Mouse (Mus musculus) adrenal gland, postnatal 14 days (tissue): ENCODE measurements around the gene Pole4. TPM values are rescaled to one million over a fixed set of nuclear protein-coding genes. Genes with fewer than 3 reads are reported as not detected.
"Not testable (repeated sequence)": the region's sequence is repeated elsewhere in the genome, so short reads cannot be mapped to it uniquely, and the experiment has no call there.

Experiments used
- DNase-seq: peaks from one replicate; pipeline ENCODE4 v3.0.0; 2021; ENCODE audit warnings: mixed read lengths
- total RNA-seq: library from RNA; stranded (reverse); gene quantifications from 2 replicates; pipeline ENCODE4 v1.2.3, GENCODE M21; 2021

The Pole4 gene
- total RNA-seq, 1 experiment from 2014 or later = 39.5 TPM

DNA sequence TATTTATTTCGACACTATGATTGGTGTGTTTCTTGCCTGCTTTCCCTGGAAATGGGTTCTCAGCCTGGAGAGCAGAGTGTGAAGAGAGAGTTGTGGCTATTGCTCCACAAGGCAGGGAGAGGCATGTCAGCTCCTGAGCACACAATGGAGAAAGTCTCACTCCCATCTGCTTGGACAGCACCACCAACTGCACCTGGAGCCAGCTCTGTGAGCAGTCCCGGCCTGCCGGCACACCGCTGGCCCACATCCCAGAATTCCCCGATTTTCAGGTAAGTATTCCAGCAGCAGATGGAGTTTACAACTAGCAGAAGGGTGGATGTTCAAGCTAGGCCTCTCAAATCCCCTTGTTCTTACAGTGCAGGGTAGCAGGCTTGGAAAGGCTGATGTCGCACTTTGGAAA, 10.1 kb upstream of the Pole4 start:
- DNase-seq = no peak

DNA sequence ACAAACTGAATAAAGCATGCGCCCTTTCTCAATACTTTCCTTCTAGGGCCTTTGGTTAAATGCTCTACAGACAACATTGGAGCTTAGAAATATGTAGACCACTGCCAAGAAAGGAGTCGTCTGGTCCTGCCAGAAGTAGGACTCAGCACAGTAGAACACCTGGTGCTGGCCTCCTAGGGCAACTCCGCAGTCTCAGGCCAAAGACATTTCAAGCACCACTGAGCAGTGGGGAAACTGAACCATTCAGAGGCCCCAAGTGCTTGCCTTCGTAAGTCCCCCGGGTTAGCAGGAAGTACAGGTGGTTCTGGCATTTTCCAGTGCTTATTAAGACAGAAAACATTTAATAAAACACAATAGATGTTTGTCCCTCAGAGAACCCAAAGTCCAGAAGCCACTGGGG, 9.7 kb upstream of the Pole4 start:
- DNase-seq = no peak

DNA sequence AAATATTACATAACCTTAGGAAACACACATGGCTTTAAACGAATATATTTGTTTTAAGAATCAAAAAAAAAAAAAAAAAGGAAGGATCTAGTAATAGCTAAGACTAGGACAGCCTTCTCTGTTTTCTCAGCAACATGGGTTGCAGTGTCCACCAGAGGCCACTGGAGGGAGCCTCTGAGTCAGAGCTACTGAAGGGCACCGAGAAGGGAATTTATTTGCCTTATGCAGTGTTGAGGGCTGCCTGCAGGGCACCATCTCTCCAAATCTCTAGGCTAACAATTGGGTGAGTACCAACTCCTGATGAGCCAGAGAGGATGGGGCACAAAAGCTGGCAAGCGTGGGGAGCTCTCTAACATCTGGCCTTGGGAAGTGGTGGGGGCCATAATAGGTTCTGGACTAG, 9.1 kb upstream of the Pole4 start:
- DNase-seq = peak; percentile 89

DNA sequence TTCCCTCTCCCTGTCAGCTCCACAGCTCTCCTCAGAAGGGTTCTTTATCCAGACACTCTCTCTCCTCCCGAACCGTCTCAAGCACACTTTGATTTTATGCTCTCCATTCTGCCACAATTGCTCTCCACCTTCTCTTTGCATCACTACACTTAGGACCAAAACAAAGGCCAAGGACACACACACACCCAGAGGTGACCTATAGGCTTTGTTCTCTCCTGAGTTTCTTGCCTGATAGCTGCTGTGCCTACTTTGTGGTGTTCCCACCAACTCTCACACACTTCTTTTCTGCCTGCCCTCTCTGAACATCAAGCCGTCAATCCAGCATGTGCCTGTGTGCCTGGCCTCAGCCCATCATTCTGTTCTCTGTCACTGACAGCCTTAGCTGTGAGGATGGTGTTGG, 2.6 kb upstream of the Pole4 start:
- DNase-seq = no peak

DNA sequence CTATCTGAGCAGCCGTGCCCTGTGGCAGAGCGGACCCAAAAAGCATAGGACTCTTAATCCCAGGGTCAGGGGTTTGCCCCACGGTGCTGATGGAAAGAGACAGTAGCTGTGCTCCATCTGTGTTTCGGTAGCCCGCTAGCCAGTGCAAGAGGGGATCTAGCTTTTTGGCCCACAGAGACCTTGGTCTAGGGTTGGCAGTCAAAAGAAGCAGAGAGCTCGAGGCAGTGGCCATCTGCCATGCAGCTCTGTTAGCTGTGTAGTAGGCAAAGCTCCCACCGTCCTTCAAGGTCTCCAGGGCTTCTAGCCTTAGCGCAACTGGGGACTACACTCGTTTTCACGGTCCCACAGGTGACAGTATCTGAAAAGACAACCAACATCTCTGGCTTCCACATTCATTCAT, 2.1 kb upstream of the Pole4 start:
- no peak for DNase-seq

DNA sequence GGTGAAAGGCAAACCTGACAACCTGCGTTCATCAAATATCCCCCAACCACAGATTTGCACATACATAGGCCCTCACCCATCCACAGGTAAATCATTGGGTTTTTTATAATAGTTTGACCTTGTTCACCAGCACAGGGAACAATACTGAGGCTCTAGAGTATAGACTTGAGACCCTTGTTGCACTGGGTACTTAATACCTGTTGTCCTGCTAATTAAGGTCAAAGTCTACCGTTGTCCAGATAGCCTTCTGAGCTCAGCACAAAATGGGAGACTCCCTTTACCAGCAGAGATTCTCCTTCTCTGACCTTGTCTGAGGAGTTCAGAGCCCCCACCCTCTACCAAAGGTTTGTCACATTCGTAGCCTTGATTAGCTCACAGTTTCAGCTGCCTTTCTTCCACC, 1.5 kb downstream of the Pole4 start:
- DNase-seq = no peak

DNA sequence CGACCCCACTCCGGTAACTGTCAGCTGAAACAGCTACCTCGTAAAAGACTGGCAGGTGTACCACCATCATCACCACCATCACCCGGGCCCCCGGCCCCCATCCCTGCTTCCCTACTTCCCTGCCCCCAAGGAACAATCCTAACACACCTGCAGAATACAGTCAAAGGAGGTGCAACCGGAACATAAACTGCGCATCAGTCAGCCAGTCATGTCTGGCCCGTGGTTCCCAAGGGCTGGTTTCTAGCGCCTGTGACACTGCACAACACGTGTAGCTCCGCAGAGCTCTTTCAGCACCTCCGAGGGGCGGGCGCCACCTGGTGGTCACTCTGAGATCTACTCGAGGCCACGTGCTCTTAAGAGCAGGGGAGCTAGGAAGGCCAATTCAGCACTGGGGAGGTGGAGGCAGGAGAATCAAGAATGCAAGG, 2.6 kb downstream of the Pole4 start:
- peak; percentile 95 for DNase-seq

DNA sequence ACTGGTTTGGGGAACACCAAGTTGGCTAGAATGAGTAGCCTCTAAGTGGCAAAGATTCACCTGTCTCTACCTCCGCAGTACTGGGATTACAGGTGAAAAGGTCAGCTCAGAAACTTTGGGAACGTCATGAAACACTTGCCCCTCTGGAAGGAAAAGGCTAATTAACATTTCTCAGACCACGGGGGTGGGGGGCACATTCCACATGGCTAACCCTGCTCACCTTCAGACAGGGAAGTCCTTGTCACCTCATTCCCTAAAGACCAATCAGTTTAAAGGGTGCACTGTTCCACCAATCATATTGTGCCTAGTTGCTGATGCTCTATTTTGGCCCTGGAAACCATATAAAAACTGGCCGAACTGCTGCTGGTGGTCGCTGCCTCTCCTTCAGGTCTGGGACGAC, 3.9 kb downstream of the Pole4 start:
- DNase-seq = no peak

DNA sequence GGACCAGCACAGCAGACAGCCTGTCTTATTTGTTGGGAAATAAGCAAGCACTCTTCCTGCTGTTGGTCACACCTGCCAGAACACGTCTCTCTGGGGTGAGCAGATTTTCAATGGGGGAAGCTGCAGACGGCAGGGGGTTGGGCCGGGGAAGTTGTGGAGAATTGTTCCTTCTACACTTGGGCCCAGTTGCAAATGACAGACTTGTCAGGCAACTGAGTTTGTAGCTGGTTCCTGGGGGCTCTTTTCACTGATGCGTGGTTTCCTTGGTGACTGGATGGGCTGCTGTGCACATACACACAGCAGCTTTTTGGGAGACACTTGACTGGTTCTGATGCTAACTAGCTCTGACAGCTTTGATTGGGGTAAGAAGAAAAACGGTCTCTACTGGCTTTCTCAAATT, 5.3 kb downstream of the Pole4 start:
- DNase-seq = no peak

DNA sequence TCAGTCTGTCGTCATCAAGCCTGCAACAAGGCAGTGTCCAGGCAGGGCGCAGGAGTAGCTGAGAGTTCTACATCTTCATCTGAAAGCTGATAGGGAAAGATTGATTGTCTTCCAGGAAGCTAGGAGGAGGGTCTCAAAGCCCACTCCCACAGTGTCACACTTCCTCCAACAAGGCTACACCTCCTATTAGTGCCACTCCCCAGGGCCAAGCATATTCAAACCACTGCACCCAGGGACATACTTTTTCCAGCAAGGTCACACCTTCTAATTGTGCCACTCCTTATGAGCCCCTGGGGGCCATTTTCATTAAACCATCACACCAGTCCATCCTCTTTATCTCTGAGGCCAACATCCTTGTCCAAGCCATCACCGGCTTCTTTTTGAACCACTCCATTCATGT, 8.4 kb downstream of the Pole4 start:
- no peak for DNase-seq

DNA sequence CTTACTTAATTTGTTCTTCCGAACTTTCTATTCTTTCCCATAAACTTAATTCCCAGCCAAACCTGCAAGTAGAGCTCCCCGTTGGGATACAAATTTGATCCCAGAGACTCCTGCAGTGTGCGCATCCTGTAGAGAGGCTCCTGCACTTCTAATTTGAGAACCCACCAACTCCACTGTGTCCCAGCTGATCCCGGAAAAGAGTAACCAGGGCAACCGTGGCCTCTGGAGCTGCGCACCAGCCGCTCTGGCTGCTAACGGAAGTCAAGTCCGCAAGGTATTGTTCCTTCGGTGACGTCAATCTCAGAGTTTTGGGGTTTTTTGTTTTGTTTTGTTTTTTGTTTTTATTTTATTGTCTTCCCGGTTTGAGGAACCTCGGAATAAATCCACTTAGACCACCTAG, 10.5 kb downstream of the Pole4 start:
- DNase-seq = no peak

DNA sequence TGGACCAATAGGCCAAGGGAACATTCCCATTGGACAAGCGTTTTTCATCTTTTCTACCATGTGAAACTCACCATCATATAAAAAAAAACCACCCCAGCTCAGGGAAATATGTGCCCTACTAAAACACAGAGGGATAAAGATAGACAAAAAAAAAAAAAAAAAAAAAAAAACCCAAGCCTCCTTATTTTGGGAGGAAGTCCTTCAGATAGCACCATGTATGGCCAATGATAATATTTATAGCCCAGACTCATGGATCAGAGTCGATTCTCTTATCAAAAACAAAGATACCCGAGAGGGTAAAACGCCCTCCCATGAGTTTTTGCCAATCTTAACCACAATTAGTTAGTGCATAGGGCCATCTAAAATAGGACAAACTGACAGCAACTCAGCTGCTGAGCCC, 15.7 kb downstream of the Pole4 start:
- DNase-seq = no peak

DNA sequence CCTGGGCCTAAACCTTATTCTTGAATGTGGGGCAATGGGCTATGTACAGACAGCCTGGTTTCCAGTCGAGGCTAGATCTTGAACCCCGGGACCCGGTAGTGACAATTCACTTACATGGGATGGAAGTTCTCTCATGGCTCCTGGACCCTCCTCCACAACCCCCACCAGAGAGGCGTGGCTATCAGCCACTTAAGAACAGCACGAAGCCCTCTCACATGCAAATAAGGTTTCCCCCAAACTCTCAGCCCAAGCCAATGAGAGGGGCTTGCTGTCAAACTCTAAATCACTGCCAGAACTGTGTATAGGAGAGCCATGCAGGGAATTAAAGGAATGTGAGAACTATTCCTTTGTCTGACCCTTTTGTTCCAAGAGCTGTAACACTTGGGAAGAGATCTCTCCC, 16.6 kb downstream of the Pole4 start:
- not testable (repeated sequence) for DNase-seq

DNA sequence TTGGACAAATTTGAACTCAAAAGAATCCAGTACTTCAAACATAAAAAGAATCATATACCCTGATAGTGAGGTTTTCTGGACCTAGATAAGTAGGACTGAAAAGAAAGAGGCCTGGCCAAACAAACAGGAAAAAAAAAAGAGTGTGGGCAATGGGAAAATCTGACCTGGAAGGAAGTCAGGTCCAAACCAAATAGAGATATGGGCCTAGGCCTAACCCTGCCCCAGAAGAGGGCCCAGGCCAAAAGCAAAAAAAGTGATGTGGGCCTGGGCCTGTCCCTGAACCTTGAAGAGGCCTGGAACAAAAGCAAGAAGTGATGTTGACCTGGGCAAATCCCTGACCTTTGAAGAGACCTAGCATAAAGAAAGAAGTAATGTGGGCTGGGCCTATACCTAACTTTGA, 21.0 kb downstream of the Pole4 start:
- DNase-seq = no peak

DNA sequence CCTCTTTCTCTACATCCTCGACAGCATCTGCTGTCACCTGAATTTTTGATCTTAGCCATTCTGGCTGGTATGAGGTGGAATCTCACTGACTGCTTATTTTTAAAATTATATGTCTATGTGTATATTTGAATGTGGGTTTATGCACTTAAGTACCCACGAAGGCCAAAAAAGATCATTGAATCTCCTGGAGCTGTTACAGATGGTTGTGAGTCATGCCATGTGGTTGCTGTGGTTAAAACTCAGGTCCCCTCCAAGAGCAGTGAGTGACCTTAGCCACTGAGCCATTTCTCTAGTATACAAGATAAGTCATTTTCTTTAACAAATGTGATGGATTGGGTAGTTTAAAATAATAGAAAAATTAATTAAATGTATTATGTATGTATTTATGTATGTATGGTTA, 25.9 kb downstream of the Pole4 start:
- not testable (repeated sequence) for DNase-seq

DNA sequence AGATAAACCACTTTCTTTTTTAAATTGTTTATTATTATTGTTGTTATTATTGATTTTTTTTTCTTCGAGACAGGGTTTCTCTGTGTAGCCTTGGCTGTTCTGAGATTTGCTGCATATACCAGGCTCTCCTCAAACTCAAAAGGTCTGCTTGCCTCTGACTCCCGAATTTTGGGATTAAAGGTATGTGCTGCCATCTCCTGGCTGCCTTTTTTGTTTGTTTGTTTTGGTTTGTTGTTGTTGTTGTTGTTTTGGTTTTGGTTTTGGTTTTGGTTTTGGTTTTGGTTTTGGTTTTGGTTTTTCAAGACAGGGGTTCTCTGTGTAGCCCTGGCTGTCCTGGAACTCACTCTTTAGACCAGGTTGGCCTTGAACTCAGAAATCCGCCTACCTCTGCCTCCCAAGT, 27.5 kb downstream of the Pole4 start:
- not testable (repeated sequence) for DNase-seq

DNA sequence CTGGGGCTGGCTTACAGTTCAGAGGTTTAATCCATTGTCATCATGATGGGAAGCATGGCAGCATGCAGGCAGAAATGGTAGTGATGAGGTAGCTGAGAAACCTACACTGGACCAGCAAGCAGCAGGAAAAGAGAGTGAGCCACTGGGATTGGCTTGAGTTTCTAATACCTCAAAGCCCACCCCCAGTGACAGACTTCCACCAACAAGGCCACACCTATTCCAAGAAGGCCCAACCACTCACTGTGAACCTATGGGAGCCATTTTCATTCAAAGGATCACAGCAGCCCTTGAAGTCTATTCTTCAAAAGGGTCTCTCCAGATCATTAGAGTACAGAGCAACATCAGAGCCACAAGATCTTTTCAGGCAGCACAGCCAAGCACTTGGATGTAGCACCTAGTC, 38.7 kb downstream of the Pole4 start:
- DNase-seq = no peak

DNA sequence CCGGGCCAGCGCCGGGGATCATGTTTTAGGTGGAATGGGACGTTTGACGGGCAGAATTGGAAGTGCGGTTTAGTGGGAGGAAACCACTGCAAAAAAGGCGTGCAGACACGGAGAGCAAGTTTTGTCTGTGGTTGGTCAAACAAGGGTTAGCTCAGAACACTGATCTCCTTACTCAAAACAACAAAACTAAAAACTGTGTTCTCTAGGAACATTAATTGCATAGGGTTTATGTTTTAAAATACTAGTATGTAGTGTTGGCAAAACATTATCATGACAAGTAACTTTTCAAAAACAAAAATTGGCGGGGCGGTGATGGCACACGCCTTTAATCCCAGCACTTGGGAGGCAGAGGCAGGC, 52.0 kb downstream of the Pole4 start:
- DNase-seq = no peak

DNA sequence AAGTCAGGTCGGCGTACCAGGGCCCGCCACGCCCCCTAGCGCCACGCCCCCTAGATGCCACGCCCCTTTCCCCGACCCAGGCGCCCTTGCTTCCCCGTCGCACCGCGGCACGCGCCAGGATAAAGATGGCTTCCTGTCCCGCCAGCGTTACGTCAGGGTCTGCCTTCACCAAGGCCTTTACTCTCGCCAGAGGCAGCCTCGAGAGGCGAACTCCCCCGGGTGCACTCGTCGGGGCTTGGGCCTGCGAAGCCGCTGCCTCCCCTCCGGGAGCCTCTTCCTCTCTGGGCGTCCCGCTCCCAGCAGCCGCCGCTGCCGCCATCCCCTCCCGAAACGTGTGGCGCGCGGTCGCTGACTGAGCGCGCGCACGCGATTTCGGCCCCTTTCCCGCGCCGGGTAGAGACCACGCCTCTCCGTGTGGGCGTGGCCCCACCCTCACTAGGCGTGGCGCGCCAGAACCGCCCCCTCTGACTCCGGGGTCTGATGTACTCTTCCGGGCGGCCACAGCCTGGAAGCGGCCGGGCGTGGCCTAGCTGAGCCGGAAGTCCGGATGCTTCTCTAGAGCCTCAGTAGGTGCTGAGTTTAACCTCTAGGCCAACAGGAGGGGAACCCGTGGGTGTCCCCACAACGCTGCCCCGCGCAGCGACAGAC, 52.5 kb downstream of the Pole4 start:
- peak; percentile 99 for DNase-seq

DNA sequence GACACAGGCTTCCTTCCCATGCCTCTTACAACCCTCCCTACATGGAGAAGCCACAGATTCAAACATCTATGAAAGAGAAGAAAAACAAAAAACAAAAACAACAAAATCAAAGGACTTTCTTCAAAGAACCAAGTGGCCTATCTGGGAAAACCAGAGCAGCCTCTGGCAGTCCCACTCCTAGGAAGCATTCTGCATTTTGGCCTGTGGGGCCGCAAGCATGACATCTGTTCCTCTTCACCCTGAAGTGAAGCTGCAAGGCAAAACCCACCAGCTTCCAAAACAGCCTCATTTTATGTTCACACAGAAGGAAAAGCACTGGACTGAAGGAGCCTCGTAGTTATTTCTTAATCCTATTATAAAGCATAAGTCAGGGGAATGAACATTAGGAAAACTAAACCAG, 56.1 kb downstream of the Pole4 start:
- no peak for DNase-seq

DNA sequence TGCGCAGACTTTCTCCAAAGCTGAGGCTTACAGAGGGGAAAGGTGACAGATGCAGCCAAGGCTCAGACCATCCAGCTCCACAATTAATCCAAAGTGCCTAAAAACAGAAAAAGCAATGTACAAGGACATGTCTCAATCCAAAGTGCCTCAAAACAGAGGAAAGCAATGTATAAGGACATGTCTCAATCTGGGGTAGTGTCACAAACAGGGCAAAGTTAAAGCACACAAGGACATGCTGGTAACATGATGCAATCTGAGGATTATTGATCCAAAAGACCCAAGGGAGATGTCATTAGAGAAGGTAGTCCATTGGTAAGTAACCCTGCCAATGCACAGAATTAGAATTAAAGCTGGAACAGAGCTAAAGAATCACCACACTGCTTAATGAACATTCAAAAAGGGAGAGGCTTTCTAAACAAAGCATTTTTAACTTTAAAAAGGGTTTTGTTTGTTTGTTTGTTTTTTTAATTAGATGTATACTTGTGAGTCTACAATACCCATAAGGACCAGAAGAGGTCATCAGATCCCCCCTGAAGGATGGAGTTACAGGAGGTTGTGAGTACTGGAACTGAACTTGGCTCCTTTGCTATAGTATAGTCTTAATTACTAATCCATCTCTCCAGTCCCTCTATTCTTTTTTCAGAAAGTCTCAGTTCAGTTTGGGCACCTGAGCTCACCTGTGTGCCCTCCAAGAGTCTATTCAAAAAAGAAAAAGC, 57.1 kb downstream of the Pole4 start:
- no peak for DNase-seq

DNA sequence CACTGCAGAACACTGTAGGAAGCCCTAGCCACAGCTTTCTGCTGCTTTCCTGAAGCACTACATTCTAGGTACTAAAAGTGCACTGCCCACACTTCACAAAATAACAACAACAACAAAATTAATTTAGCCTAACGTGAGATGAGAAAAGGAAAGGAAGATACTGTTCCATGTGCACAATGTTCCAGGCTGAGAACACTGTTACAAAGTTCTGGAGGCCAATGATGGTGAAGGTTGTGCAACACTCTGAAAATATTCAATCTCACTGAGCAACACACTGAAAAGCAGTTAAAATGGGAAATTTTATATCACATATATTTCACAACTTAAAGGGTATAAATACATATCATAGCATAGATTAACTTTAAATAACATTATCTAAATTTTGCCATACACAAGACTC, 58.2 kb downstream of the Pole4 start:
- no peak for DNase-seq

DNA sequence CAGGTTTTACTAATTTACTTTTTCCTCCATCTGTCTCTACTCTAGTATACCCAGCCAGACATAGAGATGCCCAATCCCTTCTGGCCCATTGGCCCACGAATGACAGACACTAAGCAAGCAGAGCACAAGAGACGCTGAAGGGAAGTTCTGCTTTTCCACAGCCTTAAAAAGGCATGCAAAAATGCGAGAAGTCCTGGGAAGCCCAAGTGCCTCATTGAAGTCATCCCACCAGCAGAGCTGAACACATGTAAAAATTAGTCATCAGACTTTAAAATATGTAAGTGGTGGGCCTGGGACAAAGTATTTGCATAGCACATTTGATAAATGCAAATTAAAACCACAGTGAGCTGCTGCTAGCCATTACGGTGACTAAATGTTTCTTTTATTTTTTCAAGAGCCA, 65.1 kb downstream of the Pole4 start:
- no peak for DNase-seq

DNA sequence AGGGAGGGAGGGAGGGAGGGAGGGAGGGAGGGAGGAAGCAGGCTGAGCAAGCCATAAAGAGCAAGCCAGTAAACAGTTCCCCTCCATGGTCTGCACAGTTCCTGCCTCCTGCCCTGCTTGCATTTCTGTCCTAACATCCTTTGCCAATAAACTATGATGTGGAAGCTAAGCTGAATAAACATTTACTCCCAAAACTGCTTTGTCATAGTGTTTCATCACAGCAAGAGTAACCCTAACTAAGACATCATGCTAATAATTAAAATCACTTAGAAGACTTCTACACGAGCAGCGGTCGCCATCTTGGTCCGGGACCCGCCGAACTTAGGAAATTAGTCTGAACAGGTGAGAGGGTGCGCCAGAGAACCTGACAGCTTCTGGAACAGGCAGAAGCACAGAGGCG, 79.8 kb downstream of the Pole4 start:
- not testable (repeated sequence) for DNase-seq

DNA sequence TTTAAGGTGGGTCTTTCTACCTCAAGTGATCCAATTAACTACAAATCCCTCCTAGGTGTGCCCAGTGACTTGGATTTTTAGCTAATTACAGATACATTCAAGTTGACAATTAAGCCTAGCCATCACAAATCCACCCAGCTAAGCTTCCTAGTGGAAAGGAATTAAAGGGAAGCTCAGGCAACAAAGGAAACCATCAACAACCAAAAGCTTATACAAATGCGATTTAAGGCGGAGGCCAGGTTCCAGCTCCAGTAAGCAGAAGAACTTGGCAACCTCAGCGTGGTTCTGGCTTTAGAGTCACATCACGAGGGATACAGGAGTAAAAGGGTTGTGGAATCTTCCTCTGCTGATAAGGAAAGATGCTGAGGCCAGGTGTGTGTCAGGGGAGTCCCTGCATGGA, 92.0 kb downstream of the Pole4 start:
- no peak for DNase-seq
